Mouse (Mus musculus) heart, adult 10 weeks (tissue): Measurements from ENCODE around the gene Spag16. TPM values are rescaled to one million over a fixed set of nuclear protein-coding genes. Genes with fewer than 3 reads are reported as not detected.

Experiments
- polyA plus RNA-seq: library from polyadenylated mRNA; stranded (reverse); fragments of 350-450 nt; fragmentation: Illumina TruSeq; extraction: RNeasy Lipid Tissue Mini Kit (QIAGEN cat#74804); gene quantifications from one replicate; pipeline ENCODE4 v1.2.3, GENCODE M21; 2014; ENCODE audit warnings: low read depth, low replicate concordance

Spag16 gene
- polyA plus RNA-seq = not detected

GRCm38 (mm10) chr1:69826806-69827703 is at the start of gene Spag16:
TSS of gene Spag16 (plus strand) at chr1:69826970.

GRCm38 (mm10) chr1:70725655-70726066 is 898.9 kb downstream of the Spag16 start, which contains the start of gene Vwc2l:
TSS of gene Vwc2l (plus strand) at chr1:70725715.

Other genes starting within 250 kb of the Spag16 start
- gene Ikzf2, start 139.7 kb upstream of the Spag16 start, polyA plus RNA-seq = 1.4 TPM